12 mouse cellular contexts compared by ENCODE assay signal in genomic region chr5:36041236-36041562, GRCm38 (mm10).
DNase-seq lines count a peak whose midpoint lies in the region; ATAC-seq and TF ChIP-seq lines count a peak whose summit lies in the region.
"Had no signal": no experiment of that assay in that cellular context is flagged by ENCODE, and none has a peak within 500 bp of the region (broad histone marks: within the 10 kb centered on the region; RNA-seq: fewer than 3 reads in every experiment).

No protein-coding gene starts in this region.

- DNase-seq in heart, postnatal 36 days, result no peak
- DNase-seq in midbrain, embryonic 10.5 days (ENCODE audit: low spot score), result no peak
- no peak for DNase-seq in midbrain, embryonic 11.5 days (ENCODE audit: low spot score, missing footprints)
- DNase-seq in stomach, postnatal 0 days (ENCODE audit: low spot score), result no peak
- DNase-seq in layer of hippocampus, adult 11-12 months (ENCODE audit: low spot score), result no peak
- no peak for DNase-seq in left cerebral cortex, postnatal 4 days
- DNase-seq: liver, postnatal 0 days had no signal

- H3K4me1 ChIP-seq in heart, embryonic 13.5 days, result peaks cover 29% of the 10 kb centered on the region
- H3K4me1 ChIP-seq in midbrain, embryonic 10.5 days, result peaks cover 12% of the 10 kb centered on the region
- no peaks in the 10 kb centered on the region for H3K4me1 ChIP-seq in midbrain, embryonic 11.5 days (ENCODE audit: control insufficient read depth, insufficient read depth, low read length)
- H3K4me1 ChIP-seq in limb, embryonic 13.5 days, result peaks cover 25% of the 10 kb centered on the region
- peaks cover 2% of the 10 kb centered on the region; the same call in 1 of the 2 replicates for H3K4me1 ChIP-seq in stomach, postnatal 0 days (replicated peaks; ENCODE audit: control insufficient read depth, insufficient read depth)

- intact Hi-C loops in heart, postnatal 36 days (cut with DNase I), result loop anchor here (5.0 kb wide), 1 partner anchor 66 kb away; no protein-coding TSS in a partner anchor
- intact Hi-C loops in left cerebral cortex, postnatal 4 days (cut with DNase I), result no loop called here

- H3K9ac ChIP-seq in heart, embryonic 13.5 days, result peak overlapping the region; percentile 63
- no peak overlapping the region for H3K9ac ChIP-seq in midbrain, embryonic 11.5 days (ENCODE audit: low read length)
- H3K9ac ChIP-seq in limb, embryonic 13.5 days, result peak overlapping the region; percentile 46; the same call in 1 of the 2 replicates
- H3K9ac ChIP-seq in stomach, postnatal 0 days (ENCODE audit: low read length), result peak overlapping the region; percentile 43; the same call in 1 of the 2 replicates
- H3K9ac ChIP-seq: liver, postnatal 0 days had no signal

- H3K4me2 ChIP-seq in heart, embryonic 13.5 days, result no peak overlapping the region
- H3K4me2 ChIP-seq in midbrain, embryonic 11.5 days, result no peak overlapping the region
- H3K4me2 ChIP-seq in limb, embryonic 13.5 days (replicated peaks), result peak overlapping the region; percentile 34
- no peak overlapping the region for H3K4me2 ChIP-seq in stomach, postnatal 0 days (replicated peaks; ENCODE audit: low read depth)

- ATAC-seq in heart, embryonic 13.5 days (ENCODE audit: extremely low read depth, insufficient number of reproducible peaks, low FRiP score, low TSS enrichment), result no peak
- ATAC-seq in midbrain, embryonic 11.5 days (ENCODE audit: low FRiP score), result no peak
- no peak for ATAC-seq in limb, embryonic 13.5 days (ENCODE audit: low FRiP score, low read depth)
- ATAC-seq in stomach, postnatal 0 days (ENCODE audit: low FRiP score, low TSS enrichment), result no peak
- ATAC-seq: liver, postnatal 0 days had no signal

- peaks cover 22% of the 10 kb centered on the region for H3K36me3 ChIP-seq in heart, embryonic 13.5 days
- H3K36me3 ChIP-seq in midbrain, embryonic 10.5 days, result peaks cover 16% of the 10 kb centered on the region
- H3K36me3 ChIP-seq in midbrain, embryonic 11.5 days (ENCODE audit: control insufficient read depth, insufficient read depth, low read length), result no peaks in the 10 kb centered on the region; the same call in 1 of the 2 replicates
- peaks cover 22% of the 10 kb centered on the region for H3K36me3 ChIP-seq in limb, embryonic 13.5 days
- no peaks in the 10 kb centered on the region for H3K36me3 ChIP-seq in stomach, postnatal 0 days (ENCODE audit: control insufficient read depth, insufficient read depth, low read length)

- no peaks in the 10 kb centered on the region for H3K9me3 ChIP-seq in heart, embryonic 13.5 days
- no peaks in the 10 kb centered on the region for H3K9me3 ChIP-seq in midbrain, embryonic 10.5 days (replicated peaks)
- H3K9me3 ChIP-seq in midbrain, embryonic 11.5 days (ENCODE audit: control insufficient read depth, low read length), result no peaks in the 10 kb centered on the region
- H3K9me3 ChIP-seq in limb, embryonic 13.5 days, result no peaks in the 10 kb centered on the region
- no peaks in the 10 kb centered on the region for H3K9me3 ChIP-seq in stomach, postnatal 0 days (ENCODE audit: control insufficient read depth, low read length)

- TF ChIP-seq CTCF in stomach, postnatal 0 days (IDR thresholded peaks at IDR 0.05; ENCODE audit: low read depth), result no peak

- H3K27ac ChIP-seq in heart, embryonic 13.5 days (replicated peaks), result peak overlapping the region; percentile 80
- peak overlapping the region; percentile 9; the same call in 1 of the 2 replicates for H3K27ac ChIP-seq in midbrain, embryonic 10.5 days (replicated peaks)
- no peak overlapping the region for H3K27ac ChIP-seq in midbrain, embryonic 11.5 days (ENCODE audit: low read depth, low read length)
- peak overlapping the region; percentile 78 for H3K27ac ChIP-seq in limb, embryonic 13.5 days
- H3K27ac ChIP-seq in stomach, postnatal 0 days (replicated peaks), result 0 out of 2 replicates have a peak overlapping the region, but pooled peaks have one; percentile 18
- H3K27ac ChIP-seq: gastrocnemius, adult 2 months; kidney, postnatal 0 days; left cerebral cortex, adult 2 months had no signal

- no peak overlapping the region for H3K4me3 ChIP-seq in heart, embryonic 13.5 days
- H3K4me3 ChIP-seq in midbrain, embryonic 10.5 days, result no peak overlapping the region
- H3K4me3 ChIP-seq in midbrain, embryonic 11.5 days (ENCODE audit: low read depth, low read length), result no peak overlapping the region
- H3K4me3 ChIP-seq in limb, embryonic 13.5 days, result no peak overlapping the region
- no peak overlapping the region for H3K4me3 ChIP-seq in stomach, postnatal 0 days (ENCODE audit: low read depth, low read length)
- H3K4me3 ChIP-seq: gastrocnemius, adult 2 months; left cerebral cortex, adult 2 months had no signal

- no peak for TF ChIP-seq EP300 in stomach, postnatal 0 days (optimal IDR thresholded peaks at IDR 0.05)

- H3K27me3 ChIP-seq in heart, embryonic 13.5 days (replicated peaks), result no peaks in the 10 kb centered on the region
- no peaks in the 10 kb centered on the region for H3K27me3 ChIP-seq in midbrain, embryonic 10.5 days (ENCODE audit: low read depth, poor library complexity, severe bottlenecking)
- no peaks in the 10 kb centered on the region for H3K27me3 ChIP-seq in midbrain, embryonic 11.5 days (ENCODE audit: control insufficient read depth, insufficient read depth, low read length)
- H3K27me3 ChIP-seq in limb, embryonic 13.5 days, result no peaks in the 10 kb centered on the region
- no peaks in the 10 kb centered on the region for H3K27me3 ChIP-seq in stomach, postnatal 0 days (ENCODE audit: control insufficient read depth, insufficient read depth, low read length)
